Mouse (Mus musculus) midbrain, postnatal 0 days (tissue): ENCODE measurements at regions not wholly inside any gene's neighbourhood (a gene's known extent, or its start where the extent isn't known, plus 50 kb on each side); places are given as distances from the start of the nearest gene placed in this dataset.

ENCODE experiments used
- ATAC-seq: fragments of 200-750 bp; cut with Nextera tagmentation; 2 replicates; pipeline ENCODE4 v1.8.0; 2017; ENCODE audit warnings: moderate number of reproducible peaks, mild to moderate bottlenecking, moderate TSS enrichment, moderate library complexity; ENCODE audit not compliant: low FRiP score
- DNase-seq: peaks from one replicate; pipeline ENCODE4 v3.0.0-alpha.2; 2015; ENCODE audit warnings: low spot score
- H3K27ac ChIP-seq: fragments of 300-500 bp; sonication (generic); 2 replicates; pipeline ENCODE4 v1.5.1; 2014; ENCODE audit warnings: low read depth, mild to moderate bottlenecking, low read length, mixed read lengths
- H3K27me3 ChIP-seq: fragments of 300-500 bp; sonication (generic); 2 replicates; pipeline ENCODE4 v1.6.1; 2014; ENCODE audit warnings: low read length, control low read depth, mixed read lengths; ENCODE audit not compliant: insufficient read depth
- H3K36me3 ChIP-seq: fragments of 300-500 bp; sonication (generic); 2 replicates; pipeline ENCODE4 v1.6.1; 2014; ENCODE audit warnings: low read length, control low read depth, mixed read lengths; ENCODE audit not compliant: insufficient read depth
- H3K4me1 ChIP-seq: fragments of 300-500 bp; sonication (generic); 2 replicates; pipeline ENCODE4 v1.6.1; 2014; ENCODE audit warnings: mild to moderate bottlenecking, control low read depth, antibody characterized with exemption, low read length, mixed read lengths; ENCODE audit not compliant: insufficient read depth
- H3K4me2 ChIP-seq: fragments of 300-500 bp; sonication (generic); 2 replicates; pipeline ENCODE4 v1.6.1; 2014; ENCODE audit warnings: low read depth, mild to moderate bottlenecking, low read length, mixed read lengths; ENCODE audit not compliant: poor library complexity, severe bottlenecking
- H3K4me3 ChIP-seq: fragments of 300-500 bp; sonication (generic); 2 replicates; pipeline ENCODE4 v1.5.1; 2014; ENCODE audit warnings: low read depth, mild to moderate bottlenecking, low read length, moderate library complexity
- H3K9ac ChIP-seq: fragments of 300-500 bp; sonication (generic); replicated peaks from 2 replicates; pipeline ENCODE4 v1.6.1; 2014; ENCODE audit warnings: mild to moderate bottlenecking, low read length, moderate library complexity, mixed read lengths; ENCODE audit not compliant: poor library complexity, severe bottlenecking
- H3K9me3 ChIP-seq: fragments of 300-500 bp; sonication (generic); 2 replicates; pipeline ENCODE4 v1.6.1; 2016; ENCODE audit warnings: low read length, control low read depth
- CTCF ChIP-seq: IDR thresholded peaks from 2 replicates; pipeline ENCODE4 v1.5.1; 2016; ENCODE audit warnings: antibody characterized with exemption, mild to moderate bottlenecking
- WGBS: fragments of 180-500 bp; shearing (Covaris S2); extraction: QIAGEN DNeasy Blood & Tissue Kit; methylation state at CpG from one replicate; pipeline ENCODE4 v1.1.7; 2014; 5-methylcytosine and 5-hydroxymethylcytosine counted together

- DNase-seq (no peak), ATAC-seq (no peak)
- Histone ChIP-seq H3K27ac (no peak overlapping the region), H3K4me2 (no peak overlapping the region), H3K9me3 (no peaks in the 10 kb centered on the region), H3K4me3 (no peak overlapping the region), H3K4me1 (no peaks in the 10 kb centered on the region), H3K9ac (no peak overlapping the region), H3K36me3 (no peaks in the 10 kb centered on the region), H3K27me3 (no peaks in the 10 kb centered on the region)
- no peak for TF ChIP-seq CTCF
- WGBS = 98% methylated on average over 3 of the region's 3 CpGs
Observed at GRCm38 (mm10) chr7:34587239-34587638, 69.3 kb downstream of the Kctd15 start.

- no peaks in the 10 kb centered on the region for H3K4me1 ChIP-seq
- no peak overlapping the region for H3K4me2 ChIP-seq
- H3K9ac ChIP-seq = no peak overlapping the region
- no peak for DNase-seq
- no peak for ATAC-seq
- WGBS = 49% methylated on average over 4 of the region's 4 CpGs
- TF ChIP-seq CTCF = no peak
- H3K9me3 ChIP-seq = no peaks in the 10 kb centered on the region
- H3K4me3 ChIP-seq = no peak overlapping the region
- H3K27me3 ChIP-seq = no peaks in the 10 kb centered on the region
- no peaks in the 10 kb centered on the region for H3K36me3 ChIP-seq
- H3K27ac ChIP-seq = no peak overlapping the region
Observed at GRCm38 (mm10) chr7:34585312-34585865, 71.1 kb downstream of the Kctd15 start.

DNA sequence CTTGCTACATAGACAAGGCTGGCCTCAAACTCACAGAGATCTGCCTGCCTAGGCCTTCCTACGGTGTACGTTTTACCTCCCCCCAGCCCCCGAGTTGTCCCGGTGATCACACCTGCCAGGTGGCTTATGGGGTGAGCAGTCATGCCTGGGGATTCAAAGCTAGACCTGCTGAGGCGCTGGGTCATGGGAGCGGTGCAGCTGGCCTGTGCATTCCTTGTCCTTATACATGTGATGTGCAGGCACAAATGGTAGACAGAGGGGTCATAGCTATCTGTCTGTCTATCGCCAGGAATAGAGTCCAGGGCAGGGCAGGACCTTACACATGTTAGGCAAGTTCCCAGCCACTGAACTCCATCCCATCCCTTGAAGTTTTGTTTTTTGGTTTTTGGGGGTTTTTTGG lies 71.7 kb downstream of the Kctd15 start:
- no peaks in the 10 kb centered on the region for H3K36me3 ChIP-seq
- H3K27me3 ChIP-seq = no peaks in the 10 kb centered on the region
- H3K27ac ChIP-seq = no peak overlapping the region
- ATAC-seq (no peak), DNase-seq (no peak)
- H3K9ac ChIP-seq = no peak overlapping the region
- H3K4me1 ChIP-seq = no peaks in the 10 kb centered on the region
- H3K4me3 ChIP-seq = no peak overlapping the region
- no peak overlapping the region for H3K4me2 ChIP-seq
- H3K9me3 ChIP-seq = no peaks in the 10 kb centered on the region
- WGBS = 88% methylated on average over 7 of the region's 7 CpGs
- TF ChIP-seq CTCF = no peak

DNA sequence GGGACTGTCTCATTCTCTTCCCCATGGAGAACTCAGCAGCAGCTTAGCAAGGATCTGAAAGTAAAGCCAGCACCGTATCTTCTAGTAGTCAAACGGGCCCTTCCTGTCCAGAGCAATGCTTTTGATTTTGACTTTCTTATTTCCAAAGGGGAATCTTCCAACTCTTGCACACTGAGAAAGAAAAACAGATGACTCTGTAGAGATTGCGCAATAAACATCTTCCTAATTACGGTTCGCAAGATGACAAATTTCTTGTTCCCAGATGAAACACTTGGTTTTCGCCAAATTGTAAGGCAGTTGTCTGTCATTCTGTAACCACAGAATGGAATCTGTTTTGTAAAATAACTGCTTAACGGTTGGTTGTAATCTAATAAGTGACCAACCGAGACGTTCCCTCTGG lies 75.7 kb downstream of the Kctd15 start:
- H3K9me3 ChIP-seq = 0 out of 2 replicates have a peak, but pooled peaks cover 6% of the 10 kb centered on the region
- H3K4me3 ChIP-seq = no peak overlapping the region
- ATAC-seq (no peak), DNase-seq (no peak)
- H3K9ac ChIP-seq = no peak overlapping the region
- no peaks in the 10 kb centered on the region for H3K4me1 ChIP-seq
- H3K36me3 ChIP-seq = no peaks in the 10 kb centered on the region
- WGBS = 93% methylated on average over 9 of the region's 9 CpGs
- H3K27ac ChIP-seq = no peak overlapping the region
- TF ChIP-seq CTCF = no peak
- no peaks in the 10 kb centered on the region for H3K27me3 ChIP-seq
- no peak overlapping the region for H3K4me2 ChIP-seq

GRCm38 (mm10) chr7:34571295-34571694 lies 85.2 kb downstream of the Kctd15 start:
- no peak for TF ChIP-seq CTCF
- 37% methylated on average over 10 of the region's 10 CpGs for WGBS
- DNase-seq = peak; percentile 54

GRCm38 (mm10) chr7:34570114-34571065 lies 86.1 kb downstream of the Kctd15 start:
- Histone ChIP-seq H3K4me2 (peak overlapping the region; percentile 50), H3K9me3 (no peaks in the 10 kb centered on the region), H3K4me1 (peaks cover 10% of the 10 kb centered on the region), H3K27me3 (no peaks in the 10 kb centered on the region), H3K36me3 (no peaks in the 10 kb centered on the region), H3K9ac (peak overlapping the region; percentile 39; the same call in 1 of the 2 replicates), H3K4me3 (peak overlapping the region; percentile 18), H3K27ac (no peak overlapping the region; the same call in 1 of the 2 replicates)
- 3% methylated on average over 43 of the region's 43 CpGs for WGBS
- no peak for TF ChIP-seq CTCF
- DNase-seq = peak; percentile 74
- peak; percentile 81 for ATAC-seq

More at GRCm38 (mm10) chr7:34571295-34571694, 85.2 kb downstream of the Kctd15 start:
- no peak overlapping the region for H3K4me3 ChIP-seq
- H3K36me3 ChIP-seq = no peaks in the 10 kb centered on the region
- peaks cover 10% of the 10 kb centered on the region for H3K4me1 ChIP-seq
- H3K27me3 ChIP-seq = no peaks in the 10 kb centered on the region
- H3K9ac ChIP-seq = no peak overlapping the region
- H3K27ac ChIP-seq = no peak overlapping the region
- no peaks in the 10 kb centered on the region for H3K9me3 ChIP-seq
- ATAC-seq = no peak
- H3K4me2 ChIP-seq = no peak overlapping the region
